Mouse (Mus musculus): ENCODE data around the gene Plxdc1.

Plxdc1 gene

DNA sequence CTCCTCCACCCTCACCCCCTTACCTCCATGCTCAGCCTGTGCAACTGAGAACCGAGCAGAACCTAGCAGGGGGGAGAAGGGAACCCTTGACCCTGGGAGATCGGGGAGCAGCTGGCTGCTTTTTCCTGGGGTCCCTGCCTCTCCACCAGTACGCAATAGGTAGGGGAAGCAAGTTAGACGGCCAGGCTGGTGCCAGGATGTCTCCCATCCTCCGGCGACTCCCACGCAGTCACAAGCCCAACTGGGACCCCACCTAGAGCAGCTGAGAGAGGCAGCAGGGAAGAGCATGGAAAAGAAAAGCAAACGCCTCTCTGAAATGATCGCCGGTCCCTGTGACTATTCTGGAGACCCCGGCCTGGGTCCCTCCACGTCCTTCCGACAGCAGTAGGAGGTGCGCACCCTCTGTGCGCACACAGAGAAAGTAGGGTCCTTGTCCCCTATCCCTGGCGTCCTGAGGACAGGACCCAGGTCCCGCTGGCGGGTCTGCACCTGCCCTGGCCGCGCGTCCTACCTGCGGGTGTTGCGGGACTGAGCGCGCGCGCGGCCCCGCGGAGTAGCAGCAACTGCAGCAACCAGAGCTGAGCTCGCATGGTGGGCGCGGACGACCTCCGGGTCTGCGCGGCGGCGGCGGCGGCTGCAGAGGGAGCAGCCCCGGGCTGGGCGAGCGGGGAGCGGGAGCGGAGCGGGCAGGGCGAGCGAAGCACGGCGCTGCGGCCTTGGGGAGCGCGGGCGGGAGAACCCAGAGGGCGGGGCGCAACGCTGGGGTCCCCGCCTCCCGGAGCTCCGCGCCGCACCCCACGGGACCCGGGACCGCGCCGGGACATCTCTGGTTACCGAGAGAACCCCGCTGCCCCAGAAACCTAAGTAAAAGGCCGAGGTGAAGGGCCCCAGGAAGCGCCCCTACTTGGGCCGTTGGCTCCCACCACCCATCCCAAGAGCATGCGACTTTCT, at the start of gene Plxdc1:
Plxdc1 (minus strand) TSS at position 718 of the 951 bp plus-strand sequence.
- no peak for DNase-seq (ENCODE audit: low spot score)

DNA sequence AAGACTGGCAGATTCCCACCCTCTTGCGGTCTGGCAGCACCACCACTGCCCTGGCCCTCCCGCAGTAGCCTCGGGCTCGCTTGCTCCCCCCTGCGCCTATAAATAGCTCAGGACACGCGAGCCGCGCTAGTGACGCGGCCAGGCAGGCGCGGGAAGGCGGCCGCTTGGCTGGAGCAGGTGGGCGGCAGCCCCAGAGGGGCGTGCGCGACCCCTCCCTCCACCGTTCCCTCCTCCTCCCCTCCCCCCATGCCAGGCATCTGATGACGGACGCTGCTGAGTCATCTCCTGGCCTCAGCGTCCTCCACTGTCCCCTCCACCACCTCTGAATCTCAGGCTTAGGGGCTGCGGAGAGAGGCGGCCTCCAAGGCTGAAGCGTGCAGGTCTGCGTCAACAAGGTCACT, 49.7 kb upstream of the Plxdc1 start:
- DNase-seq (ENCODE audit: low spot score): no peak

DNA sequence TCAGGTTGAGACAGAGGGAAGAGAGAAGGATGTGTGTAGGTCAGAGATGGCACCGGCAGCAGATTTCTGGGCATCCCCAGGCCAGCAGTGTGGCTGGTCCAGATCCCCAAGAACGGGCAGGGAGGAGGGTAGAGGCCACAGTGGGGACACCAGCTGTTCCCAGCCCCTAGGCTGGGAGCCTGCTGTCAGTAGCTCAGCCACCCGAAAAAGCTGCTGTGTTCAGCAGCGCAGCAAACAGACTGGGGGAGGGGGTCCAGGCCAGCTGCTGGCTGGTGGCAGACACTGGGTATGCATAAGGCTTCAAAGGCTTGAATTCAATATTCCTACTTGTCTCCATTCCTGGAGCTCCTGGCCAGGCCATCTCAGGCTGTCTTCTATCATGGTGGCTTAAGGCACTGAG, 48.6 kb upstream of the Plxdc1 start:
- no peak for DNase-seq (ENCODE audit: low spot score)

DNA sequence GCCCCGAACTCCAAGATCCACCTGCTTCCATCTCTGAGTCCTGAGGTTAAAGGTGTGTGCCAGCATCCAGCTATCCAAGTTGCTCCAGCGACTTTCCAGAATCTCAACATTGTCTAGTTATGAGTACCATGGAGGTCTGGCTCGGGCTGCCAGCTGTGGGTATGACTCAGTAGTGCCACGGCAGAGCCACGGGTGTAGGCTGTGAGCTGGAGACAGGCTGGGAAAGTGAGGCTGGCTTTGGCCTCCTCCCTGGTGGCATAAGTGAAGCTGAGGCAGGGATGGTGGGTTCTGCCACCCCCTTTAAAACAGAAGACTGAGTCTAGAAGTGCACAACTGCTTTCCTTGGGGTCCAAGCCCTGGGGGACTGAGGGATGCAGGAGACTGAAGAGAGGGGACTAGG, 47.8 kb upstream of the Plxdc1 start:
- DNase-seq (ENCODE audit: low spot score): no peak

DNA sequence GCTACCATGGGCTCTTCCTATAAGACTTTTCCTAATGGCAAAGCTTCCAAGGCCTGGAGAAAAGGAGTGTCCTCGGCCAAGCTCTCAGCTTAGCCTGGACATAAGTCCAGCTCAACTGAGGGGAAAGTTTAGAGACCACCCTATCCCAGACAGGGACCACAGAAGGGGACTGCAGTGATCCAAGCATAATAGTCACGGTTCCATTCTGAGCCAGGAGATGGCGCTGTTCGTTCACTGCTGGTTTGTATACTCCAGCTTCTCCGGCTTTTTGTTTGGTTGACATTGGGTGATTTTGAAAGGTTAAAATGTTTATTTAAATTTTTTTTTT, 45.2 kb upstream of the Plxdc1 start:
- peak; percentile 74 for DNase-seq (ENCODE audit: low spot score)

DNA sequence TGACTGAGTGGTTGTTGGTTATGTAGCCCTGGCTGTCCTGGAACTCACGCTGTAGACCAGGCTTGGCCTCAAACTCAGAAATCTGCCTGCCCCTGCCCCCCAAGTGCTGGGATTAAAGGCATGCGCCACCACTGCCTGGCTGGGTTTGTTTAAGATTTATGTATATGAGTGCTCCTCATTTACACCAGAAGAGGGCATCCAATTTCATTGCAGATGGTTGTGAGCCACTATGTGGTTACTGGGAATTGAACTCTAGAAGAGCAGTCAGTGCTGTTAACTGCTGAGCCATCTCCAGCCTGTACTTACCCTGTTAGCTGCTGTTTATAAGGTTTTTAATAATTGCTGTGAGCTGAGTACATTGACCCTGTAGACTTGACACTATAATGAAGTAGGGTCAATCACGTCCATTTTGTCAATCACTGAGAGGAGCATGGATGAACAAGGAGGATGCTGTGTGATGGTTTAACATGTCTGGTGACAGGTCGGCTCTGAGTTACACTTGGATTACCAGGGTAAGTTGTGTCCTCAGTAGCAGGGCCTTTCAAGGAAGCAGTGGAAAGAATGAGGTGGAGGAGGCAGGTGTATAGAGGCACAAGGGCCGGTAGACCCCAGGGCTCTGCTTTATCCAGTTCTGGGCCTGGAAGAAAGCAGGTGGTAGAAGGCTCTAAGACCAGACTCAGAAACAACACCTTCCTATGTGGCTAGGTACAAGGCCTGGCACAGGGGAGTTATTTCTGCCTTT, 44.6 kb upstream of the Plxdc1 start:
- no peak for DNase-seq (ENCODE audit: low spot score)

DNA sequence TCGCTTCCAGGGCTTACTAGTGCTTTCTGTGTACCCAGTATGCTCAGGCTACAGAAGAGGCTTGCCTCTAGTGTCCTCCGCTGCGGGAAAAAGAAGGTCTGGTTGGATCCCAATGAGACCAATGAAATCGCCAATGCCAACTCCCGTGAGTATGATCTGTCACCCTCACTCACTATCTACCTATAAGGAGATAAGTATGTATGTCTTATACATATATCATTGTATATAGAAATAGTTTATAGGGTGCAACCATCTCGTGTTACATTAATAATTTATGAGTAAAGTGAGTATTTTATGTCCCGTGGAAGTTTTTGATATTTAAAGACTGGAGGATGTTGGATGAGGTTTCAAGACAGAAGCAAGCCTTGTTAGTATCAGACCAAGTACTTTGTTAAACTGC, 41.5 kb upstream of the Plxdc1 start:
- no peak for DNase-seq (ENCODE audit: low spot score)

DNA sequence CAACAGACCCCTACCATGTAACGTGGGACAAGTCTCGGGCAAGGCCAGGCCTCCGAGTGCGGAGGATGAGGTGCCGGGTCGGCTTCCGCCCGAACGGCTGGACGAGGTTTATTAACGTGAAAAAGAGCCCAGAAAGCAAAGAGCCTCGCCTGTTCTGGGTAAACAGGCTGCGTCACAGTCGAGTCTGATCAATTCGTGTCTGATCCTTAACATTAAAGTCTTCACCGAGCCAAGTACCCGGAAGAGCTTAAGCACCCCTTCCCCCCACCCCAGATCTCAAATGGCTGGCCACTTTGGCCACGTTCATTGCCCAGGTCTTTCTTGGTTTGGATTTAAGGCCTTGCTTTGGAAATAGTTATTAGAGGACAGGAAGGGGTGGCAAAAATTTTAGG, 41.0 kb upstream of the Plxdc1 start:
- DNase-seq (ENCODE audit: low spot score): no peak

DNA sequence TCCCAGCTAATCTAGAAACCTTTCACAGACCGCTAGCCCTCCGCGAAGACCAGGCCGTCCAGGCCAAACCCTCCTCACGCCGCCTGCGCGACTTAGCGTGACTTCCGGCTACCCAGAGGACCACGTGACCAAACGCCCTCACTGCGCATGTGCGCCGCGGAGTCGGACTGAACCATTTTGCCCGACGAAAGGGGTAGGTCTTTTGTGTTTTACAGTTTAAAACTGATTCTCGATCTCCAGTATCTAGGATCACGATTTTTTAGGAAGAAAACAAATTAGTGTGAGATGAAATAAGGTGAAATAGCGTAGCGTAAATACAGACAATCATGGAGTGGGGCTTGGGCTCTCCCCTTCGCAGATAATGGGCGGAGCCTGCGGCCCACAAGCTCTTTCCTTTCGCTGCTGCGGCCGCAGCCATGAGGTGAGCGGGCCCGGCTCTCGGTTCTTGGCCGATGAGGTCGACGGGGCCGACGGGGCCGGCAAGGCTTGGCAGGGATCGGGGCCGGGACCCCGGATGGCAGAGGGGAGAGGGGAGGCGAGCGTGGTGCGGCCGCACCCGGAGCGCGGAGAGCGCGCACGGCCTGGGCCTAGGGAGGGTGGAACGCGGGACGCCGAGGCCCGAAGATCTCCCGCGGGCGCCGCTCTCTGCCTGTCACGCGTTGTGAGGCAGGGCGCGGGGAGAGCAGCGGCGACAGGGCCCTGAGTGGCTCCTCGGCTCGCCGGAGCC, 40.5 kb upstream of the Plxdc1 start, which contains the start of gene Rpl19:
Rpl19 (plus strand) TSS at position 141 of the 727 bp plus-strand sequence.
- peak; percentile 94 for DNase-seq (ENCODE audit: low spot score)

DNA sequence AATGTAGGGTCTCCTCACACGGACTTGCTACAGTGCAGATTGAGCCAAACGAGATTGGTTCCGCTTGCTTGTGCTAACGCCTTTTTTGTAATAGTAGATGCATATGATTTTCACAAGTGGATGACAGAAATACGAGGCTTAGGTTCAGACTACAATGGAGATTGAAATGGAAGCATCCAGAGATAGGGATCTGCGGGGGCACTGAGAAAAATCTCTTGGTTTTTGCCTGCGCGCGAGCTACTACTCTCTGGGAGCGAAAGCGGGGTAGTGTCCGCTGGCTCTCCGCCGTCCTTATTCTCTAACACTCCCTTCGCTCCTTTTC, 40.0 kb upstream of the Plxdc1 start:
- no peak for DNase-seq (ENCODE audit: low spot score)

DNA sequence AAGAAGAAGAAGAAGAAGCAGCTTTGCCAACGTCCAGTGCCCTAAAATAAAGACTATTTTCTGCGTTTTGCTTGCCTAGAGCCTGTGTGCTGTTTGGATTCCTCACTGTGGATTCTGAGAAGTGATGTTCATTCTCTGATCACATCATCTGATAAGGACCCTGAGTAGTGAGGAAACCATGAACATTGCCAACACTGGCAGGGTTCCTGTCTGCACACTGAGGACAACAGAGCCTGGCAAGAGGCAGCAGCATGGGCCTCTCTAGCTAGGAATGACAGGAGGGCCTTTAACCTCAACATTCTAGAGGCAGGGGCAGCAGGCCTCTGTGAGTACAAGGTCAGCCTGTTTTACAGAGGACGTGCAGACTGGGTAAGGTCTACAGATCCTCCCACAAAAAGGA, 38.3 kb upstream of the Plxdc1 start:
- no peak for DNase-seq (ENCODE audit: low spot score)

DNA sequence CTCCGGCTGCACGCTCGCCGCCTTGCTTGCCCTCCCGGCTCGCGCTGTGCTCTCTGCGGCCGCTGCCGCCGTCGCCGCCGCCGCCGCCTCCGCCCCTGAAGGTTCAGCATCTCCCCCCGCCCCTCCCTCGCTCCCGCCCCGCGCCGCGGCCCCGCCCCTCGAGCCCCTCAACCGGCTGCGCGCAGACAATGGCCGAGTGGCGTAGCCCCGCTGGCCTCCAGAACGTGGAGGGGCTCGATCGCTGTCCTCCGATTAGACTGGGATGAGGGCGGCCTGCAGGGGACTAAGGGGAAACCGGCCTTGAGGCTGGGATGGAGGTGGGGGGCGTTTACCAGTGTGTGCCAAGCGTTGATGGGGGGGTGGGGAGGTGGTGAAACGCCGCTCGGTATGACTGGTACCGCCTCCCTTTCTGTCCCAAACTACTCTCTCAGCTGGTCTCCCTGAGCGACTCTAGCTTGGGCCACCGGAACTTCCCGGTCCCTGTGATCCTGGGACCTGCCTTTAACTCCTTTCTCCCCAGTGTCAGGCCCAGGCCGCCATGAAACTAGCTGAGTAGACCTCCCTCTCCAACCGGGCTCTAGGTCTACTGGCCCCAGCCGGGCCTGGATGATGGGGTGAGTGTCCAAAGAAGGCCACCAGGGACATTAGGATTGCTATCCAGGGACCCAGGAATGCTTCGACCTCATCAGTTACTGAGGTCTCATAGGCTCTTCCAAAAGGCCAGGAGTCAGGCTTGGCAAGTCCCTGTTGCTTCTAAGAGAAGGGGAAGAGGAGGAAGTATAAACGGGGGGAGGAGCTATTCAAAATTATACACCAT, 36.5 kb upstream of the Plxdc1 start, which contains the start of gene Cacnb1:
Cacnb1 (minus strand) TSS at position 480 of the 817 bp plus-strand sequence.
- no peak for DNase-seq (ENCODE audit: low spot score)

DNA sequence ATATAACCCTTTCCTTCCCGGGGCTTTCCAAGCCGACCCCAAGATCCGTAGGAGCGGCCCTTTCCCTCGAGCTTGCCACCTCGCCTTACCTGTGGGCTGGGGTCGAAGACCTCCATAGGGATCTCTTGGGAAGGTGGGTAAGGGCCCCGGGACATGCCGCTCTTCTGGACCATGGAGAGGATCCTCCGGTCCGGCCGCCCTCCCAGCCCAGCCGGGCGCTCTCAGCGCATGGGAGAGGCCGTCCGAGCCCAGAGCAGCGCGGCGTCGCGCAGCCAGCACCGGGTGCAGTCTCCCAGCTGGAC, 36.0 kb upstream of the Plxdc1 start:
- DNase-seq (ENCODE audit: low spot score): no peak

DNA sequence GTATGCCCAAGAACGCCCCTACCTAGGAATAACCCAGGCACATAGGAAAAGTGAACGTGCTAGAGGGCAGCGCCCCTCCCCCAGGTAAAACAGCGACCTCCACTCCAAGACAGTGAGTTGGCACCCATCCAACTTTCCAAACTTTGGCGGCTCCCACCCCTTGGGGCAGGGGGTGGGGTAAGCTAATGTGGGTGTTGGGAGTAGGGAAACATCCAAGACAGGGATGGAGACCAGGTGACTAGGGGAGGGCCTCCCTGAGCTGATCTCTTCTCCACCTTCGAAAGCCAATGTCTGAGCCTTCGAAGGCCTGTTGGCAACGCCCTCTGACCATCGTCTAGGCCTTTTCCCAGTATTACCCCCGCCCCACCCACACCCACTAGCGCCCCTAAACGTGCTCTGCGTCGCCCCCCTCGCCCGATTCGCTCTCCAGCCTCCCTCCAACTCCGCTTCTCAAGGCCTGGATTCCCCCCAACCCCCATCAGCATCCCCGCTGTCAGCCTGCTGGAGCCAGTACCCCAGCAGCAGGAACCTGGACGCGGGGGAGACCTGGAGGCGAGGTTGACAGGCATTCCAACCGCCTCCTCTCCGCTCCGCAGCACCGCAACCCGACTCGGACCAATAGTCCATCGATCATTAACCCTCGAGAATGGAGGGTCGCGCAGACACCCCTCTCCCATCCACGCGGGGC, 35.5 kb upstream of the Plxdc1 start:
- no peak for DNase-seq (ENCODE audit: low spot score)

DNA sequence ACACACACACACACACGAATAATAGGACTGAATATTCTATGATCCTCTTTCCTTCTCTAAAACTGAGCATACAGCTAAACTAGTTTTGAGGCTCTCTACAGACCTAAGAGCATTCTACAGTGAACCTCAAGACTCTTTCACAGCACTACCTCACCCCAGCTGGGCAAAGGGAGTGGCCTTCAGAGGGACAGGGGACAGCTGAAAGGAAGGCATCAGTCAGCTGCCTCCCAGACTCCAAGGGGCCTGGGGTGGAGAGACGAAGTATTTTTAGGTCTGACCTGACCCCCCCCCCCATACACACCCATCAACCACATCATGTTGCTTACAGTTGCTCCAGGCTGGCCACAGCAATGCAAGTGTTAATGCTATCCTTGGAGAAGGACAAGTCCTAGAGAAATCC, 34.9 kb upstream of the Plxdc1 start:
- no peak for DNase-seq (ENCODE audit: low spot score)

DNA sequence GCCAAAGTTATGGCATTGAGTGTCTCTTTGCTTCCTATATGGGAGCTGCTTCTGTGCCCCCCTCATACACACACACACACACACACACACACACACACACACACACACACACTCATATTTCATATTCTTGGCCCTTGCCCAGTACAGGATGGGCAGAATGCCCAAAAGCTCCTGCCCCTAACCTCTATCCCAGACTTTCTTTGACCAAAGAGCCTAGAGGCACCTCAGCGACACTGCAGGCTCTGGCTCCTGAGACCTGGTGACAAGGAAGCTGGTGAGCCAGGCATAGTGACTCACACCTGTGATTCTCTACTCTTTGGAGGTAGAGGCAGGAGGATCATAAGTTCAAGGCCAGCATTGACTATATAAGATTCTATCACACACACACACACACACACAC, 34.5 kb upstream of the Plxdc1 start:
- no peak for DNase-seq (ENCODE audit: low spot score)

DNA sequence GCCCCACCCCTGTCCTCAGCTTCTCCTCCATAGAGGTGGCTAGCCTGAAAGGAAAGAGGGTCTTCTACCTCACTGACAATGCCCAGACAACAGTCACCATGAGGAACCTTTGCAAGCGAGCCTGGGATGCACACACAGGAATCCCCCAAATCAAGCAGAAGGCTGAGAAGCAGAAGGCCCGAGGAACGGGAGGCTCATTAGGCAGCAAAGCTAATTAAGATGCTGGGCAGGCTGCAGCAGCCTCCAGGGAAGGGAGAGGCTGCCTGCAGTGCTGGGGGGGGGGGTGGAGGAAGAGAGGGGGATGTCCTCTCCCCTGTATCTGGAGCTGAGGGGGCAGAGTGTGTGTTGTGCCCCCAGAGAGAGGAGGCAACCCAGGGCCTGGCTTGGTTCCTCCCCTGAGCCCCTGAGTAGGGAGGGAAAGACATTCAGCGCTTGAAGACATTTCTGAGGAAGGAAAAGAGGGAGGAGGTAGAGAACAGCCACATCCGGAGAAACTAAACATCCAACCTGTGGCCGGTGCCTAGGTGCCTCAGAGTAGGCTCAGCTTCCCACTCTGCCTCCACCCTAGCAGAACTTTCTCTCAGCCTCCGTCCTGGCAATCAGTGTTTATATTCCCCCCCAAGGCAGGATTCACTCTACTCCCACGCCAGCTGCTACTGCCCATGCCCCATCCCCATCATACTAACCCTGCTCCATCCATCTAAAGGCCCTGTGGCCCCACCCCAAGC, 33.8 kb upstream of the Plxdc1 start:
- no peak for DNase-seq (ENCODE audit: low spot score)

DNA sequence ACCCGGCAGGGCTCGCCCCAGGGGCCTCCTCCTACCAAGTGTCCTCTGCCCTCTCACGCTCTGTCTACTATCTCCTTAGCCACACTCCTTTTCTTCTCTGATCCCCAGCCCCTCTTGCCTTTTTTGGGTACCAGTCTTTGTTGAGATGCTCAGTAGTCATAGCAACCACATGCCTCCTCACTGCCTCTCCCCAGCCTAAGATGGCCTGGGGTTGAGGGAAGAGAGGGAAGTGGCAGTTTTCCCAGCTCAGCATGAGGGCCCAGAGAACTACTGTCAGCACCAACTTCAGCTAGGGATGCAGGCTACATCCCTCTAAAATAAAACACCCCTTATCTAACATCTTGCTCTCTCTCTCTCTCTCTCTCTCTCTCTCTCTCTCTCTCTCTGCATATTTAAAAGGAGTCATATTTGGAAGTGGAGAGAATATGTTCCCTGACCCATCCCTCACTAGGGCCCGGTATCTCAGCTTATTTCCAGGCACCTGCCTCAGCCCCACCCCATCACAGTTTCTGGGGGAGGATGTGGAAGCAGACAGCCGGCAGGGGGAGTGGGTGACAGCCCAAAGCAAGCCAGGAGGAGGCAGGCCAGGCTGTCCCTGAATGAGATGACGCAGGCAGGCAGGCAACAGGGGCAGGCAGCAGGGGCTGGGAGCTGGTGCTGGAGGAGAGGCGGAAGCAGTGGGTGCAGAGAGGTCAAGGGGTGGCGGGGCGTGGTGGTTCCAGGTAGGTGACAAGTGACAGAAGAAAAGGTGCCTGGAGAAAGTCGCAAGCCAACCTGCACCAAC, 32.8 kb upstream of the Plxdc1 start:
- DNase-seq (ENCODE audit: low spot score): no peak

DNA sequence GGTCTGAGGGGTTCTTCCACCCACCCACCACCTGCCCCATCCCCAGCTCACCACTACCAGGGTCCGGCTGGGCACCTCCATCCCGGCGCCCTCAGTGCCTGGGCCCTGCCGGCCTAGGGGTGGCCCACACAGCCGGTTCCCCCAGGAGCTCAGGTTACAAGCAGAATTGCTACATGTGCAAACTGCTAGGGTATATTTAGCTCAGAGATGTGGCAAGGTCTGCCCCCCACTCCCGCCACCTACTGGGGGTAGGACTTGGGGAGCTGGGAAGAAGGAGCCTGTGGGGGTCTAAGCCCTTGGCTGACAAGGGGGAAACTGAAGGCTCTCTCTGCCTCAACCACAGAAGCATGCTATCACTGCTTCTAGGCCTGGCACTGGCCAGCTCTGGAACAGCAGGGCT, 32.0 kb upstream of the Plxdc1 start:
- DNase-seq (ENCODE audit: low spot score): no peak

DNA sequence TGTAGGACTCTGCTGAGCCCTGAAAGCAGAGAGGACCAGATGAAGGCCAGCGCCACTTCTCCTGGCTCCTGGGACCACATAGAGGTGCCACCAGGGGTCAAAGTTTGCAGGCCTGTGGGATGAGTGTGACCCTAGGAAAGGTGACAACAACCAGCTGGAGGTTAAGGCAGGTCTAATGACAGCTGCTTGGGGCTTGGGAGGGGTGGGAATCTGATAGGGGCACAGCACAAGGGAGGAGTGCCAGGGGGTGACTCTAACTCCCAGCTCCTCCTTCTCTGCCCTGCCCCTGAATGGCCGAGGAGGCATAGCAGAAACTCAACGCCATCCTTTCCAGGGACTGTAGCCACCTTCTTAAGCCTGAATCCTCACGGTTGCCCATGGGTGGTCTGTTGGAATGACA, 30.6 kb upstream of the Plxdc1 start:
- DNase-seq (ENCODE audit: low spot score): no peak
